Mouse (Mus musculus): ENCODE measurements around the gene Tmc7. TPM values are rescaled to one million over a fixed set of nuclear protein-coding genes. Genes with fewer than 3 reads are reported as not detected.

The Tmc7 gene
- polyA plus RNA-seq, 1 experiment from 2014 or later: not detected

GRCm38 (mm10) chr7:118597201-118597600 lies 12.7 kb upstream of the Tmc7 start, which contains the start of gene Tmc5:
Tmc5 (plus strand) TSS chr7:118597297.
- Histone ChIP-seq H3K36me3 (ENCODE audit: inconsistent target) (no peaks in the 10 kb centered on the region), H3K4me3 (ENCODE audit: inconsistent target) (no peak within 1 kb of the TSS), H3K27ac (no peak within 1 kb of the TSS), H3K79me2 (ENCODE audit: inconsistent target) (no peaks in the 10 kb centered on the region)
- 8% methylated on average over 23 of the region's 23 CpGs for WGBS (ENCODE audit: missing documents)

DNA sequence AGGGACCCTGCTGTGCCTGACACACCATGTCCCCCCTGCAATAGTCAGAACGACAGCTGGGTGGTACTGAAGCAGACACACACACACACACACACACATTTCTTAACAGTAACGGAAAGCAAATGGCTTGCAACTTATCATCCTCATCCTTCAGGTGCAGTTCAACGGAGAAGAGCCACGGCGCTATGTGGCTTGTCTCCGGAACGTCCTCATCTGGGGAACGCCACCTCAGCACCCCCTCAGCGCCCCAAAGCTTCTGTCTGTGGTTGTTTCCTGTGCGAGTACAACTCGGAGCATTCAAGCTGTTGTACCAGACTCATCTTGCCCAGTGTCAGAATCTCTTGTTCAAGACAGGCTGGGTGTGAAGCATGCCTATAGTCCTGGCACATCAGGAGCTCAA lies 11.7 kb upstream of the Tmc7 start:
- H3K27ac ChIP-seq: no peak overlapping the region
- no peaks in the 10 kb centered on the region for H3K79me2 ChIP-seq (ENCODE audit: inconsistent target)
- H3K4me3 ChIP-seq (ENCODE audit: inconsistent target): no peak overlapping the region
- WGBS (ENCODE audit: missing documents): 85% methylated on average over 10 of the region's 11 CpGs
- no peaks in the 10 kb centered on the region for H3K36me3 ChIP-seq (ENCODE audit: inconsistent target)

GRCm38 (mm10) chr7:118595228-118595627 lies 10.7 kb upstream of the Tmc7 start:
- H3K27ac ChIP-seq: no peak overlapping the region
- H3K36me3 ChIP-seq (ENCODE audit: inconsistent target): no peaks in the 10 kb centered on the region
- 5% methylated on average over 14 of the region's 14 CpGs for WGBS (ENCODE audit: missing documents)
- no peaks in the 10 kb centered on the region for H3K79me2 ChIP-seq (ENCODE audit: inconsistent target)
- no peak overlapping the region for H3K4me3 ChIP-seq (ENCODE audit: inconsistent target)

DNA sequence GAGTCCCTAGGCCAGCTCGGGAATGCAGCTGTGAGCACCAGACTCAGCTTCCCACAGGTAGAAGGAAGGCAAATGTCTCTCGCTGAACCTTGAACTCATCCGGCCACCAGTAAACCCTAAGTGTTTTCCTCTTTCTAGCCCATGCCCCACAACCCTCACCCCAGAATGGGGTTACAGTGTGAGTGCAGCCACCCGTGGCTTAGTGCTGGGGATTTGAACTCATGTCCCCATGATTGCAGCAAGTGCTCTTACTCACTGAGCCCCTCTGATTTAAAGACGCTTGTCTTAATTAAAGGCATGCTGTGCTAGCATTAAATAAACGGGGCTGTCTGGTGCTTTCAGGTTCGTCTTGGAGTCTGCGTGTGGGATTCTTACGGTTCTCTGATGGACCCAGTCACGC lies 10.1 kb upstream of the Tmc7 start:
- Histone ChIP-seq H3K4me3 (ENCODE audit: inconsistent target) (no peak overlapping the region), H3K36me3 (ENCODE audit: inconsistent target) (no peaks in the 10 kb centered on the region), H3K79me2 (ENCODE audit: inconsistent target) (no peaks in the 10 kb centered on the region), H3K27ac (no peak overlapping the region)
- WGBS (ENCODE audit: missing documents): 37% methylated on average over 10 of the region's 10 CpGs

DNA sequence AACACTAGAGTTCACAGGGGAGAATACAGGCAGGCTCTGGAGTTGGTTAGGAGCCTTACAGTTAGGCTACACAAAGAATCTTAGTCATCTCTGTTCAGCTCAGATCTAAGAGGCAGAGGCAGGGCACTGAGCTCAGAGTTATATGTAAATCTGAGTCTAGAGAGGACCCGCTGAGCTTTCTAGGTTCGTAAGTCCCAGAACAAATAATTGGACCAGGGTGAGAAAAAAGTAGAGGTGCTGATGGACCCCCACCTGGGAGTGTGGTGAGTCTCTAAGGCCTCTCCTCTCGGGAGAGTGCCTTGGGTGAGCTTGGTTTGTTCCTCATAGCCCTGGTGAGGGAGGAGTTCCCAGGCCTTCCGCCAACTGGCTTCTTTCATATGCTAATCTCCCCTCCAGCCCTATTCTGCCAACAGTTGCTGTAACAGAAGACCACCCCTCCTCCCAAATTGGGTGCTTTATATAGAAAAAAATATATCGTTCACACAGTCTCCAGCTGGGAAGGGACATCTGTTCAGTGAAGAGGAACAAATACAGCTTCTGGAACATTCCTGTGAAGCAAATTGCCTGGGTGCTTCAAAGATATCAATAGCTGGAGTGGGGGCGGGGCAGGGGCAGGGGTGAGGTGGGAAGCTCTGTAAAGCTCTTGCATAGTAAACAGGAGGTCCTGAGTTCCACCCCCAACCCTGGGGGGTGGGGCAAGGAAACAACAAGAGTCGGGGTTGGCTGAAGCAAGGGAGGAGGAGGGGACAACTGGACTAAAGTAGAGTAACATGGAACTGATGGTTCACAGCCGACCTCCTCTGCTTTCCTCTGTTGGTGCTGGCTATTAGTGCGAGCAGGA lies 9.3 kb upstream of the Tmc7 start:
- Histone ChIP-seq H3K79me2 (ENCODE audit: inconsistent target) (no peaks in the 10 kb centered on the region), H3K4me3 (ENCODE audit: inconsistent target) (no peak overlapping the region), H3K27ac (no peak overlapping the region), H3K36me3 (ENCODE audit: inconsistent target) (no peaks in the 10 kb centered on the region)
- 55% methylated on average over 7 of the region's 9 CpGs for WGBS (ENCODE audit: missing documents)

DNA sequence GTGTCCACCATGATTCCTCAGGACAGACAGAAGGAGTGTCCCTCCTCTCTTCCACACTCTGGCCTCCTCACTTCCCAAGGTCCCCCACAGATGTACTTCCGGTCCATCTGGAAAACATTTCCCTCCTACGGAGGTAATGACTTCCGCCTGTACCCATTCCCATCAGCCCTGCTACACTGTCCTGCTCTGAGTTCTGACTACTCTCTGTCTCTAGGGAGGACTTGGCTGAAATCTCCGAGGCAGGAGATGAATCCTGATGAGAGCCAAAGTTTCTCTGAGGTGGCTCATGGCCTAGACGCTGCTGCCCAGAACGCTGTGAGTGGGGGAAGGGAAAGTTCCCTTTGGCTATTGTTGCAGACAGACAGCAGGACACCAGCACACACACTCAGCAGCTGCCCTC lies 7.6 kb upstream of the Tmc7 start:
- Histone ChIP-seq H3K27ac (no peak overlapping the region), H3K79me2 (ENCODE audit: inconsistent target) (no peaks in the 10 kb centered on the region), H3K36me3 (ENCODE audit: inconsistent target) (no peaks in the 10 kb centered on the region), H3K4me3 (ENCODE audit: inconsistent target) (no peak overlapping the region)
- 82% methylated on average over 6 of the region's 6 CpGs for WGBS (ENCODE audit: missing documents)

DNA sequence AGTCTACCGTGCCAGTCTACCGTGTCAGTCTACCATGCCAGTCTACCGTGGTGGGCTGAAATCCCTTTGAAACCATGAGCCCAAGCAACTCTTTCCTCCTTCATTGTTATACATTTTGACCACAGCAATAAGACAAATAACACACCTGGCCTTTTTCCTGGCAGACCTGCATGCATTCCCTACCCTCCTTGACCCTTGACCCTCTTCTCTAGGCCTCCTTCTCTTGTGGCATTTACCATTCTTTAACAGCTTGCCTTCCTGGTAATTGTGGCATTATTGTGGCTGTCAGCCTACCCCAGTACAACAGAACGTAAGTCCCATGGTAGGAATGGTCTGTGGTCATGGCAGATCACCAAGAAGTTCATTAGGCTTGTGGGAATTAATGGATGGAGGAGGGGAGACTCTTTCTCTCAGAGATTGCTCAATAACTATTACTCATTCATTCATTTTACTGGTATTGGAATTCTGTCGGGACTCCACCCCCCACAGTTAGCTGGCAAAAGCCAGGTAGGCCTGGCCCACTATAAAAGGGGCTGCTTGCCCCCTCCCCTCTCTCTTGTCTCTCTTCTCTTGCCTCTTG lies 6.3 kb upstream of the Tmc7 start:
- Histone ChIP-seq H3K27ac (no peak overlapping the region), H3K36me3 (ENCODE audit: inconsistent target) (no peaks in the 10 kb centered on the region), H3K4me3 (ENCODE audit: inconsistent target) (no peak overlapping the region), H3K79me2 (ENCODE audit: inconsistent target) (no peaks in the 10 kb centered on the region)
- WGBS (ENCODE audit: missing documents): 87% methylated on average over 5 of the region's 5 CpGs

DNA sequence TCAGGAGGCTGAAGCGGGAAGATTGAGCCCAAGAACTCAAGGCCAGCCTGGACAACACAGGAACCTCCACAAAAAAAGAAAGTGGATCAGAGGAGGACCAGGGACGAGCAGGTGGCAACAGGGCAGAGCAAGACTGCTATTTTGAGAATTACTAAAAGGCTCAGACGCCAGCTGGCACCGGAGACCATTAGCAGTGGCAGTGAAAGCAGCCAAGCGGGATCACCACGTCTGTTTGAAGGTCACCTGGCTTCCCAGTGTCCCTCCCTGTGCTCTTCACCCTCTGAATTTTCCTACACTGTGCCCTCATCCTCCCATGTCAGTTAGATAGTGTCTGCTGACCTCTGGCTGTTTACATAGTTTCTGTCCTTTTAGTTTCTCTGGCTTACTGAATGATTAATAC lies 1.3 kb upstream of the Tmc7 start:
- no peaks in the 10 kb centered on the region for H3K36me3 ChIP-seq (ENCODE audit: inconsistent target)
- no peaks in the 10 kb centered on the region for H3K79me2 ChIP-seq (ENCODE audit: inconsistent target)
- H3K27ac ChIP-seq: no peak overlapping the region
- WGBS (ENCODE audit: missing documents): 87% methylated on average over 6 of the region's 6 CpGs
- H3K4me3 ChIP-seq (ENCODE audit: inconsistent target): no peak overlapping the region

DNA sequence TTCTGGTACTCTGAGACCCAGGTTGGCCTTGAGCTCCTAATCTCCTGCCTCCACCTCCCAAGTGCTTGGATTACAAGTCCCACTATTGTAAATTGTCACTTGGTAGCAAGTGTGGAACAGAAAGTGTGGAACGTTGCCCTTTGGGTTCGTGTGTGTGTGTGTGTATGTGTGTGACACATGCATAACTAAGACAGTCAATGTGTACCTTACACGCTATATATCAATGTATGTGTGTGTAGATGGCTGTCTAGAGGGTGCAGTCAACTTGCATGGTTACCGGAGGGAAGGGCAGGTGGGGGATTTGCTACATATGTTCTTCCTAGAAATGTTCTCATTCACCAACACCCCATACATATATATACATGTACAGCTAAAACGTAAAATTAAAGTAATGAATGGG lies 390 bp upstream of the Tmc7 start:
- no peaks in the 10 kb centered on the region for H3K36me3 ChIP-seq (ENCODE audit: inconsistent target)
- no peak overlapping the region for H3K4me3 ChIP-seq (ENCODE audit: inconsistent target)
- WGBS (ENCODE audit: missing documents): 78% methylated on average over 5 of the region's 5 CpGs
- no peaks in the 10 kb centered on the region for H3K79me2 ChIP-seq (ENCODE audit: inconsistent target)
- no peak overlapping the region for H3K27ac ChIP-seq

GRCm38 (mm10) chr7:118583821-118584220 lies 715 bp downstream of the Tmc7 start:
- WGBS (ENCODE audit: missing documents): 48% methylated on average over 7 of the region's 7 CpGs
- Histone ChIP-seq H3K36me3 (ENCODE audit: inconsistent target) (no peaks in the 10 kb centered on the region), H3K4me3 (ENCODE audit: inconsistent target) (no peak overlapping the region), H3K27ac (no peak overlapping the region), H3K79me2 (ENCODE audit: inconsistent target) (no peaks in the 10 kb centered on the region)

DNA sequence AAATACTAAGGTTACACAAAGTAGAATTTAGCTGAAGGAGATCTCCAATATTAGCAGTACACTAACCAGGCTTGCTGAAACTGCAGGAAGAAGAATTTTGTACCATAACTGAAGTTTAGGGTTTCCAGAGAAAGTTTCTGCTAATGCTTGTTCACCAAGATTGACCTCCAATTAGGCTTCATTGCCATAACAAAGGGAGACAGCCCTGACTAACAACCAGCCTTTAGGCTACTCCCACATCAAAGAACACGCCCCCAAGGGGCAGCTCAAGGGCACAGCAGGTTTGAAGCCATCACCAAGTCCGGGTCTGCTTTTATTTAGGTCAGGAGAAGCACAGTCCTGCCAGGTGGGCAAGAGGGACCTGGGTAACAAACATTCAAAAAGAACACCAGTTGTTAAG lies 4.6 kb downstream of the Tmc7 start:
- H3K36me3 ChIP-seq (ENCODE audit: inconsistent target): no peaks in the 10 kb centered on the region
- 81% methylated on average over 2 of the region's 2 CpGs for WGBS (ENCODE audit: missing documents)
- no peak overlapping the region for H3K4me3 ChIP-seq (ENCODE audit: inconsistent target)
- H3K27ac ChIP-seq: no peak overlapping the region
- no peaks in the 10 kb centered on the region for H3K79me2 ChIP-seq (ENCODE audit: inconsistent target)

DNA sequence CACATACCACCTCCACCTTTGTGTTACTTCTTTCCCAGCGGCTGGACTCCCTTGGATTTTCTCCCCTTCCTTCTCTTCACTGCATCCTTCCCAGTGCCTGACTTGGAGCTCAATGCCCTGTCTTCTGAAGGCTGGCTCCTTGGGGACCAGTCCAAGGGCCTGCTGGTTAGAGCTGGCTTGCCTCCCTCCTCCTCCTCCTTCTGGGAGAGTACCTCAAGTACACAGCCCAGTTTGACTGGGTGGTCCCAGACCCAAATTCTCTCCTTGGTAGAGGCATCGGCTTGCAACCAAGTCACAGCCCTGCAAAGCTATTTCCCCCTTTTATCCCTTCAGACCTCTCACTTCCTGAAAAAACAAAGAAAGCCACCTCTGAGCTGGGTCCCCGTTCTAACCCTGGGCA lies 6.3 kb downstream of the Tmc7 start:
- Histone ChIP-seq H3K4me3 (ENCODE audit: inconsistent target) (no peak overlapping the region), H3K36me3 (ENCODE audit: inconsistent target) (no peaks in the 10 kb centered on the region)
- 36% methylated on average over 3 of the region's 3 CpGs for WGBS (ENCODE audit: missing documents)

DNA sequence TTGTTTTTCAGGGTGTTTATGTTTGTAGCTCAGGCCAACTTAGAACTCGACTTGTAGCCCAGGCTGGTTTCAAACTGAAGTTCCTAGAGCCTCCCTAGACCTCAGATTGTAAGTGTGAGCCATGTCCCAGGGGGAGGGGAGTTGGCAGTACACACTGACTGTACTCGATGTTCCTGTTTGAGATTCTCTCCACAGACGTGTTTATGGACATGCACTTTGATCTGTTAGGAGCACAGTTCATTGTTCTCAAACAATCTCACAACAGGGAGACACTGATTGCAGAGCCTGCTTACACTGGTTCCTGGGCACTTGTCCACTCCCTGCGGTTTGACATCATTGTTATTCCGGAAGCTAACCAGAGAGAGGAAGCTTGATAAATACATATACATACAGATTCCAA lies 12.5 kb downstream of the Tmc7 start:
- WGBS (ENCODE audit: missing documents): 68% methylated on average over 5 of the region's 5 CpGs
- no peak overlapping the region for H3K4me3 ChIP-seq (ENCODE audit: inconsistent target)

More for the DNA sequence above, 6.3 kb downstream of the Tmc7 start:
- H3K27ac ChIP-seq: no peak overlapping the region
- no peaks in the 10 kb centered on the region for H3K79me2 ChIP-seq (ENCODE audit: inconsistent target)

GRCm38 (mm10) chr7:118571350-118571749 lies 13.2 kb downstream of the Tmc7 start:
- no peaks in the 10 kb centered on the region for H3K79me2 ChIP-seq (ENCODE audit: inconsistent target)
- H3K27ac ChIP-seq: no peak overlapping the region
- no peak overlapping the region for H3K4me3 ChIP-seq (ENCODE audit: inconsistent target)
- no peaks in the 10 kb centered on the region for H3K36me3 ChIP-seq (ENCODE audit: inconsistent target)
- WGBS (ENCODE audit: missing documents): 72% methylated on average over 5 of the region's 5 CpGs

More for the DNA sequence above, 12.5 kb downstream of the Tmc7 start:
- Histone ChIP-seq H3K79me2 (ENCODE audit: inconsistent target) (no peaks in the 10 kb centered on the region), H3K27ac (no peak overlapping the region), H3K36me3 (ENCODE audit: inconsistent target) (no peaks in the 10 kb centered on the region)

- WGBS (ENCODE audit: missing documents): 95% methylated on average over 6 of the region's 6 CpGs
- H3K27ac ChIP-seq: no peak overlapping the region
- H3K79me2 ChIP-seq (ENCODE audit: inconsistent target): no peaks in the 10 kb centered on the region
- no peak overlapping the region for H3K4me3 ChIP-seq (ENCODE audit: inconsistent target)
- no peaks in the 10 kb centered on the region for H3K36me3 ChIP-seq (ENCODE audit: inconsistent target)
These were observed 15.4 kb downstream of the Tmc7 start for GRCm38 (mm10) chr7:118569121-118569543.

Data from macrophage (primary cell).